Mouse (Mus musculus): ENCODE results near the gene Aatf. TPM values are rescaled to one million over a fixed set of nuclear protein-coding genes. Genes with fewer than 3 reads are reported as not detected.

Gene Aatf
- polyA plus RNA-seq, 1 experiment from 2014 or later, result 53.2 TPM

- Histone ChIP-seq H3K9ac (peak overlapping the region; percentile 84), H3K27ac (peak overlapping the region; percentile 83), H3K4me1 (peaks cover 31% of the 10 kb centered on the region), H3K4me2 (replicated peaks) (peak overlapping the region; percentile 66), H3K36me3 (no peaks in the 10 kb centered on the region), H3K9me3 (replicated peaks) (no peaks in the 10 kb centered on the region), H3K4me3 (peak overlapping the region; percentile 51), H3K27me3 (peaks cover 91% of the 10 kb centered on the region)
- no peak for ATAC-seq (ENCODE audit: low FRiP score)
- 1% methylated on average over 29 of the region's 29 CpGs for WGBS
Observed at GRCm38 (mm10) chr11:84526976-84527860, 13.9 kb upstream of the Aatf start.

DNA sequence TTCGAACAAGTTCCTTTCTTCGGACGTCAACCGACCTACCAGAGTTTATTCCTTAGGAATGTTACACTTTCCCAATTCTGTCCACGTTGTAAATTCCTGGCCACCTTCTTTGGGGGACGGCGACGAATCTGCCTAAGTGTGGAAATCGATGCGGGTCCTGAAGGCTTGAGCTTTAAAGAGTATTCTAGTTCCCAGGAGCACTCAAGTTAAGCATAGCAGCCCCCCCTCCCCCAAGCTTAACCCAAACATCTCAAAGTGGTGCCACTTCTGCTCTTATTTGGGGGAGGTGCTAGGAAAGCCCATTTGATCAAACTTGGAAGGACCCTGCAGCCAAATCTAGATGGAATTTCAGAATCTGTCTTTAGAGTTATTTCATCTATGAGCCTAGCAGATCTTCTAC is 13.1 kb upstream of the Aatf start:
- no peak for ATAC-seq (ENCODE audit: low FRiP score)
- peak overlapping the region; percentile 84 for H3K9ac ChIP-seq

DNA sequence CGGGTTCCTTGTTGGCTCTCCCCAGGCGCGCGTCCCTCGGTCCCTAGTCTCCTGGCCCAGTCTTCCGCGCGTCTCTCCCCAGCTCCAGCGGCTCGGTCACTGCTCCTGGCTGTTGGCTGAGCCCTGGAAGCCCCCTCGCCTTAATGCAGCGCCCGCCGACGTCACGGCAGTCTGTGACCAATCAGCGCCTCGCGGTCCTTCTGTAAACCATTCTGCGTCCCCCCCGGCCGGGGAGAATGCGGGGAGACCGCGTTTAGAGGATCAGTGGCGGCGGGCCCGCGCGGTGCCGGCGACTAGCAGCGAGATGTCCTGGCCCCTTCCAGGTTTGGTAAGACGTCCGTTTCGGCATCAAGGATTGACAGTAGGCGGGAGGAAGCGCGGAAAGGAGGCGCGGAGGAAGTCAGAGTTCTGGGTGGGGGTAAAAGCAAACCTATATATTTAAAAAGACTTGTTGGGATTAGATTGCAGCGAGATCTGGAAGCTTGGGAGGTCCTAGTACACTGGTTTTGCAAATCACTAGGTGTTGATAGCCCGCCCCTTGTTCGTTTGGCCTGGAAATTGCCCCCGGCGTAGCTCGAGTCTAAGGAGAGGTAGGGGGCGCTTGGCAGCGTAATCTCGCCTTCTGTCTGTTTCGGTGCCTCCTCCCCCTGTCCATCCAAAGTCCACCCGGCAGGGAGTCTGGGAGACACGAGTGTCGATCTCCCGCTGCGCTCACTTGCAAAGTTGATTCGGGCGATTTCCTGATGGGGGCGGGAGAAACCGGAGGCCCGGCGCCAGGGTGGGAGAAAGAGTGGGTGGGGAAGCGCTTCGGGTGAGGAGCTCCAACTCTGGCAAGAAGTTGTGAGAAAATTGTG is 12.3 kb upstream of the Aatf start, which contains the start of gene Lhx1:
TSS of gene Lhx1 (minus strand) at position 115 of the 854 bp plus-strand sequence.
- H3K4me3 ChIP-seq, result peak within 1 kb of the TSS; percentile 51
- H3K36me3 ChIP-seq, result peaks cover 3% of the 10 kb centered on the region; the same call in 1 of the 2 replicates
- peak; percentile 91 for ATAC-seq (ENCODE audit: low FRiP score)
- peak within 1 kb of the TSS; percentile 66 for H3K4me2 ChIP-seq (replicated peaks)
- H3K9me3 ChIP-seq (replicated peaks), result no peaks in the 10 kb centered on the region
- peak within 1 kb of the TSS; percentile 84 for H3K9ac ChIP-seq
- under 1% methylated on average over 64 of the region's 64 CpGs for WGBS
- H3K27ac ChIP-seq, result peak within 1 kb of the TSS; percentile 83
- peaks cover 28% of the 10 kb centered on the region for H3K4me1 ChIP-seq
- peaks cover 91% of the 10 kb centered on the region for H3K27me3 ChIP-seq

More for the DNA sequence above, 13.1 kb upstream of the Aatf start:
- no peaks in the 10 kb centered on the region for H3K9me3 ChIP-seq (replicated peaks)
- H3K27me3 ChIP-seq, result peaks cover 91% of the 10 kb centered on the region
- H3K36me3 ChIP-seq, result no peaks in the 10 kb centered on the region
- WGBS, result under 1% methylated on average over 10 of the region's 10 CpGs
- H3K4me3 ChIP-seq, result peak overlapping the region; percentile 51
- peak overlapping the region; percentile 66 for H3K4me2 ChIP-seq (replicated peaks)
- H3K4me1 ChIP-seq, result peaks cover 28% of the 10 kb centered on the region
- H3K27ac ChIP-seq, result peak overlapping the region; percentile 83

GRCm38 (mm10) chr11:84524511-84525270 is 11.4 kb upstream of the Aatf start:
- H3K4me2 ChIP-seq (replicated peaks), result peak overlapping the region; percentile 66
- H3K9ac ChIP-seq, result peak overlapping the region; percentile 84
- peak overlapping the region; percentile 83 for H3K27ac ChIP-seq
- H3K27me3 ChIP-seq, result peaks cover 91% of the 10 kb centered on the region
- no peaks in the 10 kb centered on the region for H3K9me3 ChIP-seq (replicated peaks)
- H3K36me3 ChIP-seq, result peaks cover 3% of the 10 kb centered on the region; the same call in 1 of the 2 replicates
- peaks cover 21% of the 10 kb centered on the region for H3K4me1 ChIP-seq
- WGBS, result under 1% methylated on average over 48 of the region's 48 CpGs
- peak overlapping the region; percentile 51 for H3K4me3 ChIP-seq
- ATAC-seq (ENCODE audit: low FRiP score), result peak; percentile 39; the same call in 1 of the 2 replicates

DNA sequence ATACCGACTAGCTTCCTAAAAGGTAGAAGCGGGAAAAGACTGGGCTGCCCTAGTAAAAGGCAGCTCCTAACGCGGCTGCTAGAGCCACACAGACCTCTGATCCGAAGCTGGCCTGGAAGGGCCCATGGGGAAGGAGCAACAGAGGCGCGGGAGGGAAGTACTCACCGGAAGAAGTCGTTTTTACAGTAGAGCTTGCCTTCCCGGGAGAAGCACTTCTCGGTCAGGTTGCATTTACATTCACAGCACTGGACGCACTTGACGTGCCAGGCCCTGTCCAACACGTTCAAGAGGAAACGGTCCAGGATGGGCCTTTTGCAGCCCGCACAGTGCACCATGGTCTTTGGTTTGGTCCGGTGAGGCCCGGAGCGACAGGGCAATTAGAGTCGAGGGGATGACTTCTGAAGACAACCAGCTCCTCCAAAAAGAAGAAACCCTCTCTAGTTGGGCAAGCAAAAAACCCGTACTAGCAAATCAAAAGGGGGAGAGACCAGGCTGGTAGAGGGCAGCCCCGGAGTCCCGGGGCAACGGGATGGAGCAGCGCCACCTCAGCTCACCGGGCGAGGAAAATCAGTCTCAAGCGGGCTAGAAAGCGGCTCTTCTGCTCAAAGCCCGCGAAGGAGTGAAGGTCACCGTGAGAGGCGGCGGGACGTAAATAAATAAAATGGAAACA is 10.7 kb upstream of the Aatf start:
- ATAC-seq (ENCODE audit: low FRiP score), result no peak
- Histone ChIP-seq H3K36me3 (peaks cover 3% of the 10 kb centered on the region; the same call in 1 of the 2 replicates), H3K27me3 (peaks cover 91% of the 10 kb centered on the region), H3K4me2 (replicated peaks) (peak overlapping the region; percentile 66), H3K27ac (peak overlapping the region; percentile 83), H3K4me1 (peaks cover 15% of the 10 kb centered on the region), H3K4me3 (peak overlapping the region; percentile 51), H3K9ac (peak overlapping the region; percentile 84), H3K9me3 (replicated peaks) (no peaks in the 10 kb centered on the region)
- under 1% methylated on average over 35 of the region's 35 CpGs for WGBS

- H3K27ac ChIP-seq, result peak overlapping the region; percentile 83
- peak overlapping the region; percentile 84 for H3K9ac ChIP-seq
- peaks cover 91% of the 10 kb centered on the region for H3K27me3 ChIP-seq
- peaks cover 3% of the 10 kb centered on the region; the same call in 1 of the 2 replicates for H3K36me3 ChIP-seq
- WGBS, result 1% methylated on average over 16 of the region's 16 CpGs
- no peaks in the 10 kb centered on the region for H3K9me3 ChIP-seq (replicated peaks)
- peak overlapping the region; percentile 51 for H3K4me3 ChIP-seq
- H3K4me2 ChIP-seq (replicated peaks), result peak overlapping the region; percentile 66
- peaks cover 13% of the 10 kb centered on the region for H3K4me1 ChIP-seq
- no peak for ATAC-seq (ENCODE audit: low FRiP score)
Observed at GRCm38 (mm10) chr11:84523321-84523831, 10.1 kb upstream of the Aatf start.

- Histone ChIP-seq H3K36me3 (peaks cover 3% of the 10 kb centered on the region; the same call in 1 of the 2 replicates), H3K27me3 (peaks cover 89% of the 10 kb centered on the region), H3K27ac (peak overlapping the region; percentile 83), H3K9ac (peak overlapping the region; percentile 84), H3K4me1 (peaks cover 13% of the 10 kb centered on the region), H3K4me2 (replicated peaks) (peak overlapping the region; percentile 66), H3K4me3 (peak overlapping the region; percentile 51), H3K9me3 (replicated peaks) (no peaks in the 10 kb centered on the region)
- no peak for ATAC-seq (ENCODE audit: low FRiP score)
- WGBS, result under 1% methylated on average over 40 of the region's 40 CpGs
Observed at GRCm38 (mm10) chr11:84522577-84523320, 9.4 kb upstream of the Aatf start.

DNA sequence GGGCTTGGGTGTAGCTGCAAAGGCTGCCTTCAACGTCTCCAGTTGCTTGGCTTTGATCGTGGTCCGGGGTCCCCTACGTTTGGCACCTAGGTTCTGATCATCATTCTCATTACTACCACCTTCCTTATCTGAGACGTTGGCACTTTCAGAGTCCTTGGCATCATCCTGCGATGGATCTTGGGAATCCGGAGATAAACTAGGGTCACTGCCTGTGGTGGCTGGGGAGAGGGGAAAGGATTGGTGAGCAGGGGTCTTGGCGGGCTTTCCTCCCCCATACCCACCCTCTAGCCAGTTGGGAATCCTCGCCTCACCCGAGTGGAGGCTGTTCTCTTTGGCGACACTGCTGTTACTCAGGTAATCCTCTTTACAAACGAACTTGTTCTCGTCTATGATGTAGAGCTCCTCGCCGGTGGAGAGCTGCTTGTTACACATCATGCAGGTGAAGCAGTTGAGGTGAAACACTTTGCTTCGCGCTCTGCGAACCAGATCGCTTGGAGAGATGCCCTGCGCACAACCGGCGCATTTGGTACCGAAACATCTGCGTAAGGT is 8.5 kb upstream of the Aatf start:
- H3K4me1 ChIP-seq, result peaks cover 13% of the 10 kb centered on the region
- no peak for ATAC-seq (ENCODE audit: low FRiP score)
- H3K36me3 ChIP-seq, result peaks cover 3% of the 10 kb centered on the region; the same call in 1 of the 2 replicates
- peak overlapping the region; percentile 51 for H3K4me3 ChIP-seq
- 10% methylated on average over 24 of the region's 24 CpGs for WGBS
- no peaks in the 10 kb centered on the region for H3K9me3 ChIP-seq (replicated peaks)
- H3K27ac ChIP-seq, result peak overlapping the region; percentile 77
- H3K27me3 ChIP-seq, result peaks cover 81% of the 10 kb centered on the region
- peak overlapping the region; percentile 66 for H3K4me2 ChIP-seq (replicated peaks)
- peak overlapping the region; percentile 84 for H3K9ac ChIP-seq

GRCm38 (mm10) chr11:84521071-84521390 is 7.7 kb upstream of the Aatf start:
- WGBS, result 15% methylated on average over 3 of the region's 3 CpGs
- H3K9ac ChIP-seq, result peak overlapping the region; percentile 84

More at GRCm38 (mm10) chr11:84521071-84521390, 7.7 kb upstream of the Aatf start:
- Histone ChIP-seq H3K27ac (peak overlapping the region; percentile 77), H3K4me2 (replicated peaks) (peak overlapping the region; percentile 66), H3K4me1 (peaks cover 9% of the 10 kb centered on the region), H3K36me3 (peaks cover 3% of the 10 kb centered on the region; the same call in 1 of the 2 replicates), H3K4me3 (peak overlapping the region; percentile 51), H3K9me3 (replicated peaks) (no peaks in the 10 kb centered on the region), H3K27me3 (peaks cover 80% of the 10 kb centered on the region)
- no peak for ATAC-seq (ENCODE audit: low FRiP score)

All from hindbrain, embryonic 12.5 days (tissue).